In genomic region chr13:46268341-46268740, GRCm38 (mm10) we compare ENCODE assay signal across 10 mouse cellular contexts. TPM values are rescaled to one million over a fixed set of nuclear protein-coding genes. Genes with fewer than 3 reads are reported as not detected.
DNase-seq lines count a peak whose midpoint lies in the region; ATAC-seq lines count a peak whose summit lies in the region.
"Had no signal": no experiment of that assay in that cellular context is flagged by ENCODE, and none has a peak within 500 bp of the region (broad histone marks: within the 10 kb centered on the region; RNA-seq: fewer than 3 reads in every experiment).

No protein-coding gene starts in this region.

- no peak for ATAC-seq in forebrain, embryonic 15.5 days (replicated peaks)
- ATAC-seq in liver, embryonic 12.5 days = peak; percentile 44; the same call in 1 of the 2 replicates
- no peak for ATAC-seq in liver, embryonic 11.5 days (replicated peaks; ENCODE audit: low FRiP score)
- ATAC-seq in intestine, embryonic 14.5 days (replicated peaks; ENCODE audit: low FRiP score, low TSS enrichment, low read depth) = peak; percentile 55; the same call in 1 of the 2 replicates
- ATAC-seq in activated CD4-positive, CD25-positive, alpha-beta regulatory T cell, adult 4 months = no peak

- no peak overlapping the region for H3K4me2 ChIP-seq in forebrain, embryonic 15.5 days (replicated peaks)
- no peak overlapping the region for H3K4me2 ChIP-seq in liver, embryonic 12.5 days
- H3K4me2 ChIP-seq in liver, embryonic 11.5 days = no peak overlapping the region
- no peak overlapping the region for H3K4me2 ChIP-seq in intestine, embryonic 14.5 days (ENCODE audit: low read length)
- H3K4me2 ChIP-seq: heart, embryonic 13.5 days had no signal

- WGBS in forebrain, embryonic 15.5 days = 34% methylated on average over 3 of the region's 3 CpGs
- 61% methylated on average over 3 of the region's 3 CpGs for WGBS in forebrain, embryonic 10.5 days
- 42% methylated on average over 3 of the region's 3 CpGs for WGBS in liver, embryonic 12.5 days (ENCODE audit: insufficient replicate concordance)
- 41% methylated on average over 3 of the region's 3 CpGs for WGBS in liver, embryonic 11.5 days
- 34% methylated on average over 3 of the region's 3 CpGs for whole genome bisulfite sequencing in intestine, embryonic 14.5 days

- no peak overlapping the region; the same call in 1 of the 2 replicates for H3K27ac ChIP-seq in forebrain, embryonic 15.5 days (replicated peaks)
- no peak overlapping the region for H3K27ac ChIP-seq in forebrain, embryonic 10.5 days
- no peak overlapping the region for H3K27ac ChIP-seq in liver, embryonic 12.5 days
- H3K27ac ChIP-seq in liver, embryonic 11.5 days (ENCODE audit: low read depth, low read length) = no peak overlapping the region
- peak overlapping the region; percentile 43; the same call in 1 of the 2 replicates for H3K27ac ChIP-seq in intestine, embryonic 14.5 days (ENCODE audit: low read depth)
- H3K27ac ChIP-seq: heart, embryonic 13.5 days had no signal

- no peak overlapping the region for H3K4me3 ChIP-seq in forebrain, embryonic 15.5 days
- H3K4me3 ChIP-seq in forebrain, embryonic 10.5 days = no peak overlapping the region
- H3K4me3 ChIP-seq in liver, embryonic 12.5 days = no peak overlapping the region
- no peak overlapping the region for H3K4me3 ChIP-seq in liver, embryonic 11.5 days (ENCODE audit: low read depth, low read length)
- H3K4me3 ChIP-seq in intestine, embryonic 14.5 days (ENCODE audit: low read depth, low read length) = no peak overlapping the region
- H3K4me3 ChIP-seq: heart, embryonic 13.5 days had no signal

- no peaks in the 10 kb centered on the region for H3K27me3 ChIP-seq in forebrain, embryonic 15.5 days
- H3K27me3 ChIP-seq in forebrain, embryonic 10.5 days (ENCODE audit: poor library complexity, severe bottlenecking) = peaks cover 5% of the 10 kb centered on the region; the same call in 1 of the 2 replicates
- H3K27me3 ChIP-seq in liver, embryonic 12.5 days (replicated peaks) = peaks cover 6% of the 10 kb centered on the region; the same call in 1 of the 2 replicates
- no peaks in the 10 kb centered on the region for H3K27me3 ChIP-seq in liver, embryonic 11.5 days (replicated peaks; ENCODE audit: control insufficient read depth, insufficient read depth, low read length)
- H3K27me3 ChIP-seq in intestine, embryonic 14.5 days (replicated peaks; ENCODE audit: control insufficient read depth, insufficient read depth, low read length) = no peaks in the 10 kb centered on the region
- H3K27me3 ChIP-seq: heart, embryonic 13.5 days had no signal

- no peaks in the 10 kb centered on the region for H3K36me3 ChIP-seq in forebrain, embryonic 15.5 days
- no peaks in the 10 kb centered on the region for H3K36me3 ChIP-seq in forebrain, embryonic 10.5 days (replicated peaks)
- H3K36me3 ChIP-seq in liver, embryonic 12.5 days = no peaks in the 10 kb centered on the region
- no peaks in the 10 kb centered on the region for H3K36me3 ChIP-seq in liver, embryonic 11.5 days (ENCODE audit: control insufficient read depth, insufficient read depth, low read length)
- no peaks in the 10 kb centered on the region for H3K36me3 ChIP-seq in intestine, embryonic 14.5 days (ENCODE audit: control insufficient read depth, insufficient read depth, low read length)
- H3K36me3 ChIP-seq: heart, embryonic 13.5 days had no signal

- no peaks in the 10 kb centered on the region for H3K9me3 ChIP-seq in forebrain, embryonic 15.5 days
- H3K9me3 ChIP-seq in forebrain, embryonic 10.5 days = no peaks in the 10 kb centered on the region
- no peaks in the 10 kb centered on the region for H3K9me3 ChIP-seq in liver, embryonic 12.5 days (replicated peaks)
- no peaks in the 10 kb centered on the region for H3K9me3 ChIP-seq in liver, embryonic 11.5 days (ENCODE audit: control insufficient read depth, low read length)
- no peaks in the 10 kb centered on the region for H3K9me3 ChIP-seq in intestine, embryonic 14.5 days (ENCODE audit: control insufficient read depth, low read length)
- H3K9me3 ChIP-seq: heart, embryonic 13.5 days had no signal

- peaks cover 24% of the 10 kb centered on the region for H3K4me1 ChIP-seq in forebrain, embryonic 15.5 days
- H3K4me1 ChIP-seq in forebrain, embryonic 10.5 days = peaks cover 25% of the 10 kb centered on the region
- peaks cover 25% of the 10 kb centered on the region for H3K4me1 ChIP-seq in liver, embryonic 12.5 days
- H3K4me1 ChIP-seq in liver, embryonic 11.5 days (replicated peaks; ENCODE audit: control insufficient read depth, insufficient read depth, low read length) = peaks cover 7% of the 10 kb centered on the region
- H3K4me1 ChIP-seq in intestine, embryonic 14.5 days (replicated peaks; ENCODE audit: control insufficient read depth, insufficient read depth, low read length) = peaks cover 7% of the 10 kb centered on the region

- 0 out of 2 replicates have a peak overlapping the region, but pooled peaks have one; percentile 7 for H3K9ac ChIP-seq in forebrain, embryonic 15.5 days (replicated peaks)
- H3K9ac ChIP-seq in liver, embryonic 12.5 days = no peak overlapping the region
- no peak overlapping the region for H3K9ac ChIP-seq in liver, embryonic 11.5 days (ENCODE audit: low read depth, low read length)
- no peak overlapping the region for H3K9ac ChIP-seq in intestine, embryonic 14.5 days (ENCODE audit: low read length)
- H3K9ac ChIP-seq: heart, embryonic 13.5 days had no signal

- DNase-seq in forebrain, embryonic 10.5 days (ENCODE audit: extremely low spot score, low spot score) = no peak
- DNase-seq in liver, embryonic 11.5 days (ENCODE audit: low spot score) = no peak
- DNase-seq in intestine, embryonic 14.5 days (ENCODE audit: low spot score) = no peak
- peak; percentile 27 for DNase-seq in mesoderm, embryonic 11.5 days (ENCODE audit: low read depth, low spot score)
- no peak for DNase-seq in layer of hippocampus, postnatal 10 days (ENCODE audit: low spot score in 2 of 2)

RNA-seq across cellular contexts. Expression of gene Stmnd1, which starts 5.2 kb away (rescaled TPM):
- not detected in 2 replicates for polyA plus RNA-seq in forebrain, embryonic 15.5 days (2015; fragmentation: Nextera tagmentation; extraction: Ambion mirVana)
- polyA plus RNA-seq in forebrain, embryonic 10.5 days (2016; fragmentation: Nextera tagmentation; extraction: Ambion mirVana) = 0.15 TPM in 1 of 2 replicates, not detected in the other
- not detected in 2 replicates for polyA plus RNA-seq in liver, embryonic 12.5 days (2016; fragmentation: Nextera tagmentation; extraction: Ambion mirVana)
- polyA plus RNA-seq in liver, embryonic 11.5 days (2014; fragmentation: Nextera tagmentation; extraction: Ambion mirVana) = not detected in 2 replicates
- not detected in 2 replicates for polyA plus RNA-seq in intestine, embryonic 14.5 days (2014; fragmentation: Nextera tagmentation; extraction: Ambion mirVana)
- under 1 TPM in 1 of 2 experiments, not detected in 1; 0.34 TPM for total RNA-seq in layer of hippocampus, postnatal 10 days (2021)
- polyA plus RNA-seq in activated CD4-positive, CD25-positive, alpha-beta regulatory T cell, adult 4 months (2017; shearing (Covaris generic)) = not detected
- polyA plus RNA-seq: limb, embryonic 11.5 days had no signal

Comparison
In these comparisons a context has a peak if more than half of its experiments do, and no peak if none do; other contexts are left out.
1. ATAC-seq: peak in liver, embryonic 12.5 days (single experiment) and intestine, embryonic 14.5 days (single experiment); none in forebrain, embryonic 15.5 days (single experiment), liver, embryonic 11.5 days (single experiment) and activated CD4-positive, CD25-positive, alpha-beta regulatory T cell, adult 4 months (single experiment).